Mouse (Mus musculus) frontal cortex, adult (tissue): ENCODE data around the gene Srsf1.

ENCODE experiments used
- ATAC-seq: cut with Nextera tagmentation; 2 replicates; pipeline ENCODE4 v1.9.2; 2017; ENCODE audit warnings: mild to moderate bottlenecking, moderate library complexity, mixed read lengths; ENCODE audit not compliant: low TSS enrichment

Gene Srsf1

DNA sequence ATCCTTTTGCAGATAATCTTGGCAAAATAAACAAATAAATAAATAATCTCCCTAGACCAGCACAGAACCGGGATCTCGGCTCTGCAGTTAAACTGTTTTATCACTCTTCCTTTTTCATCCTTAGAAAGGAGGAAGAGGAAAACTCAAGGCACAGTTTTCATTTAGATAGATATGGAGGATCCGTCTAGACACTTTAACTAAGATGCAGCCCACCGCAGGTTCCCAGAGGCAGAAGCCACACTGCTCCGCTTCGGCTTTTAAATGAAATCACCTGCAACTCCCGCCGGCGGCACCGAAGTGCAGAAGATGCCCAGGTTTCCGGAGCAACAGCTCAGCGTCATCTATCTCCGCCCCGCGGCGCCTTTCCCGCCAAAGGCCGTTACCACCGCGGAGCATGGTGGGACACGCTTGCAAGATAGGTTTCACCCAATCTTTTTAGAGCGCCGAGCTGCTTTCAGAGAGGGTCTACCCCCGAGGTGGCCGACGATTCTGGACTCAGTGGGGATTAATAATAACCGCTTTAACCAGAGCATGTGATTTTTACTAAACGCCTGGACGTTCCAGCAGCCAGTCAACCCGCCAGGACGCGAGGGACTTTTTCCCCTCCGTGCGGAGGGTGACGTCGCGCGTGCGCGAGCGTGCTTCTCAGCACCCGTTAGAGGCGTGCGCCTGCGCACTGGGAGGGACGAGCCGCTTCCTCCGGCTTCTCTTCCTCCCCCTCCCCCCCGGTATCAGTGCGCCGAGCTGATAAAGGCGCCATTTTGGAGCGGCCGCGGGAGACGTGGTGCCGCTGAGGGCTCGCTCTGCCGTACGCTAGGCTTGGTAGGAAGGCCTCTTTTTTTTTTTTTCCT is at the start of gene Srsf1:
Srsf1 (plus strand) TSS at position 430 of the 851 bp plus-strand sequence.
- ATAC-seq = peak; percentile 91

DNA sequence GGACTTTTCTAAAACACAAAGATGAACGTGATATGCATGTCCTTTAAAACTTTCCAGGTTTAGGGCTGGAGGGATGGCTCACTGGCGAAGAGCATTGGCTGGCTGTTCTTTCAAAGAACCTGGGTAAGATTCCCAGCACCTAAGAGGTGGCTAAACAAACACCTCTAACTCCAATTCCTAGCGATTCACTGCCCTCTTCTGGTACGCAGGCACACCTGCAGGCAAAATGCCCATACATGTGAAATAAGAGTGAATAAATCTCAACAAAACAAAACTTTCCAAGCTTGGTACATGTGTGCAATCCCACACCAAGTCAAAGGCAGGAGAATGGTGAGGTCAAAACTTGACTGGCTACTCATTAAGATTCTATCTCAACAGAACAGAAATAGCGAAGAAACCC is 47.4 kb upstream of the Srsf1 start:
- no peak for ATAC-seq

- ATAC-seq = no peak
Measured at GRCm38 (mm10) chr11:88002738-88003137, 44.4 kb upstream of the Srsf1 start.

GRCm38 (mm10) chr11:88004123-88004522 is 43.0 kb upstream of the Srsf1 start:
- no peak for ATAC-seq

DNA sequence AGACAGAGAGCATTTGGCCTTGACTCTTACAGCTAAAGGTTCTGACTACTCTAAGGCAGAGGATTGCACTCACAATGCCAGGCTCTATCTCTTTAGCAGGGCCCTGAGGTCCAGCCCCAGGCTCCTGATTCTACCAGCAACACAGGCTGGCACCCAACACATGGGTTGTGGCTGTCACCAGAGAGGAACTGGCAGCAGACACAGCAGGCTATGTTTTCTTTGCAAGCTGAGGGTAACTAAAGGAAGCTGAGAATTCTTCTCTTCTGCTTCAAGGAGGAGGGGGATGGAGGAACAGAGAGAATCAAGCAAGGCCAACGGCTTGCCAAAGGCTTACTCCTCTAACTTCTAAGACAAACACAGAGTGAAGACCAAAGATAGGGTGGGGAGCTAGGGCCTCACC is 38.5 kb upstream of the Srsf1 start:
- no peak for ATAC-seq

DNA sequence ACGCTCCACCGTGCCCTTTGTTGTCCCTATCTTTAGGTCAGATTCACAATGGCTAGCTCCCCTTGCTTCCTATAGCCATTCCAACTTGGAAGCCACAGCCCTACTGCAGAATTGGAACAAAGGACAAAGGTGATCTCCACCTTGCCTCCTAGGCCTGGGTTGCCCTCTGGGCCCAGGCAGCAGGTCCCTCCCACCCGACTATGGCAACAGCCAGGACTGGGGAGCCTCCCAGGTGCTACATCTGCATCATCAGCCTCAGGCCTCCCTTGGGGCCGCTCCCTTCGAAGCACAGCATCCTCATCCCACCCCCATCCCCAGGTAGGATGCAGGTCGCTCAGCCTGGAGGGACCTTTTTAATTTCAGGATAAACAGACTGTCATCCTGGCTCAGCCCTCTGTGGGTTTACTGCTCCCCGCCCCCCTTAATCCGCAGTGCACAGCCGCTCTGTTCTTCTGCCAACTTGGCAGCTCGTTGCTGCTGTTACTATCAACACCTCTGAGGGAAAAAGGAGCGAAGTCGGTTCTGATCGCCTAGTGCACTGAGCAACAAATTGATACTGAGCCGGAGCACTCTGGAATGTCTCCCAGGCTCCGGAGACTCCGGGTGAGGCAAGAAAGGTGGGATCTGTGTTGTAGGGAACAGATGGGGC is 37.5 kb upstream of the Srsf1 start:
- ATAC-seq = peak; percentile 83

DNA sequence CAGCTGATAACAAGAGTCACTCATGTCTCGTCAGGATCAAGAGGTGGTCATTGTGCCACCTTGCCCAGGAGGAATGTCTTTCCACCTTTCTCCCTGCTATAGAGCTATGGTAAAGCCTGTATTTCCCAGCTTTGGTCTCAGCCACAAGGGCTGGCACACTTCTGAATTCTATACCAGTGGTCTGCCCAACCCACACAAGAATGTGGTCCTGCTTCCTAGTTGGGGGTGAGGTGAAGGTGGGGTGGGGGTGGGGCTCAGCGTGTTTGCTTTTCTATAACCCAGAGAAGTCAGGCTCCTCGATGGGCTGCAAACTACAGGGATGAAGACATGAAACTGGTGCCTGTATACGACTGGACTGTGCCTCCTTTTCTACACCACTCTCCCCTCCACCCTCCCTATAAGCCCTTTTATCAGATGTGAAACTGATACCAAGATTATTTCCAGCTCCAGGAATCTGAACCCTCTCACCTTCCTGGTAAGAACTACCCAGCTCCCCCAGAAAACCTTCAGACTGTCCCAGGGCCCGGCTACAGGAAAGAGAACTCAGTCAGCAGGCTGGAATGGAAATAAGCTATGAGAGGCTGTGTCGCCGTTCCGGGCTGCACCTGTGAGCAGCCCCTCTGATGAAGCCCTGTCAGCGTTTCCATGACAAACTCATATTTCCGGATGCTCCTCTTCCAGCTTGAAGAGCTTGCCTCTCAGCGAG is 35.8 kb upstream of the Srsf1 start:
- ATAC-seq = no peak

GRCm38 (mm10) chr11:88011914-88012419 is 35.2 kb upstream of the Srsf1 start:
- ATAC-seq = no peak

DNA sequence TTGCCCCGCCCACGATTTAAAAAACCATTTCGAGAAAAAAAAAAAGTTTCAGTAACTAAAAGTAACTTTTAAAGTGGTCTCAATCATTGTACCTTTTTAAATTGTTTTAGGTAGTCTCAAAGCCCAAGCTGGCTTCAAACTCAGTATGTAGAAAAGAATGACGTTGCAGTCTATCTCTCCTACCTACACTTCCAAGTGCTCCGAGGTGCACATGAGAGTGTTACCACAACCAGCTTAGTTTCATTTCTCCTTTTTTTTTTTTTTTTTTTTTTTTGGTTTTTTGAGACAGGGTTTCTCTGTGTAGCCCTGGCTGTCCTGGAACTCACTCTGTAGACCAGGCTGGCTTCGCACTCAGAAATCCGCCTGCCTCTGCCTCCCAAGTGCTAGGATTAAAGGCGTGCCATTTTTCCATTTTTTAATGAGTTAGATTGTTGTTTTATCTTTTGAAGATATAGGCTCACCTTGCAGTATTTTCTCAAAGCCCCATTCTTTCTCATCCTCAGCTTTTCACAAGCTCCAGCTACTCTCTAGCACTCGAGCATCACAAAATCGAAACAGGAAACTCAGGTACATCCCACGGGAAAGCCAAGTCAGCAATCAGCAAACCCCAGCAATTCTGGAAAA is 34.4 kb upstream of the Srsf1 start:
- ATAC-seq = no peak

- ATAC-seq = no peak
Measured at GRCm38 (mm10) chr11:88013632-88014031, 33.5 kb upstream of the Srsf1 start.

GRCm38 (mm10) chr11:88015161-88015560 is 32.0 kb upstream of the Srsf1 start:
- peak; percentile 79 for ATAC-seq

DNA sequence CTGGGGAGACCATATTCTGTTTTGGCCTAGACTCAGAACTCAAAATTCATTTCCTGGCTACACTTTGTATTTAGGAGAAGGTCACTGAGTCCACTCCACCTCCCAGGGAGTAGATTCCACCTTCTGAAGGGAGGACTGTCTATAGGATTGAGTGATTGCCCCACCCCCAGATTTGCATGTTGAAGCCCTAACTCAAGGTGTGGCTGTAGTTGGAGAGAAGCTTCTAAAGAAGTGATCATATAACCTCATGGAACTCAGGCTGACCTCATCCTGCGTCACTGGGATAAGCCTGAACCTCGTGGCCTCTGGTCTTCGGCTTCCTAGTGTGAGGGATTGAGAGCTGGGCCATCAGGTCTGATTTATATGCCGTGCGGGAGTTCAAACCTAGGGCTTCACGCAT is 31.4 kb upstream of the Srsf1 start:
- no peak for ATAC-seq

- ATAC-seq = no peak
Measured at GRCm38 (mm10) chr11:88023933-88024332, 23.2 kb upstream of the Srsf1 start.

- no peak for ATAC-seq
Measured at GRCm38 (mm10) chr11:88027391-88028035, 19.7 kb upstream of the Srsf1 start.

DNA sequence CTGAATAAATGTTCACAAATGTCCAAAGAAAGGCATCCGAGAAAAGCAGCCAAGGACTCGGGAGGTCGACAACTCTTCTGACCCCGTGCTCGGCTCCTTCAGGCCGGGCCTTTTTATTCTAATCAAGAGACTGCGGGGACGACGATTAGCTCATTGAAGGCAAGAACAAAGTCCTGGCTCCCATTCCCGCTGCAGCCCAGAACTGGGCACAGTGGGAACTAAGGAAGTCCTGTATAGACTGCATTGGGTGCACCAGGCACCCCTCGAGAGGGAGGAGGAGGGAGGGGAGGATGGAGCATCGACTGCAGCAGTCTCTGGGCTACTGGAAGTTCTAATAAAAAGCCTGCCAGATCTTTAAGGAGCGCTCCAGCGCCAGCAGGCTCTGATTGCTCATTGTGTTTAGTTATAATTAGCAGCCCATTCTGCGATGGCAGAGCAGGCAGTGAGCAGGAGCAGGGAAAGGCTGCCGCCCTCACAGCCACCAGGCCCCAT is 18.9 kb upstream of the Srsf1 start:
- peak; percentile 96 for ATAC-seq

DNA sequence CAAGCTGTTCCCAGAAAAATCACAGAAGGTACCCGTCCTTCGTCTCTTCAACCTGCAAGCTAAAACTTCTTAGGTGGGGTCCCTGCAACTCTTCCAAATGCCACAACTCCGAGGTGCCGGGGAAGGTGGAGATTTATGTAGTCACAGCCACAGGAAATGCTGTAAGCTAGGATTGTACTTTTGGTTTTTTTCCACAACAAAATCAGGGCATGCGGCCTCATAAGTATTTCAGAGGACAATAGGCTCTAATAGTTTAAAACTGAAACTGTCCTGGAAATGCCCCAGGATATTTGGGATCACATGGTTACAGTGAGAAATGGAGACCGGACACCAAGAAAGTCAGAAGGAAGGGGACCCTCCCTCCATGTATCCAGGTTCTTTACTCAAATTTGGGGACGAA is 17.0 kb upstream of the Srsf1 start:
- ATAC-seq = no peak

- no peak for ATAC-seq
Measured at GRCm38 (mm10) chr11:88030836-88031235, 16.3 kb upstream of the Srsf1 start.

GRCm38 (mm10) chr11:88031753-88032152 is 15.4 kb upstream of the Srsf1 start:
- ATAC-seq = no peak

GRCm38 (mm10) chr11:88035970-88036369 is 11.2 kb upstream of the Srsf1 start:
- no peak for ATAC-seq

GRCm38 (mm10) chr11:88036761-88037251 is 10.4 kb upstream of the Srsf1 start:
- peak; percentile 55; the same call in 1 of the 2 replicates for ATAC-seq

DNA sequence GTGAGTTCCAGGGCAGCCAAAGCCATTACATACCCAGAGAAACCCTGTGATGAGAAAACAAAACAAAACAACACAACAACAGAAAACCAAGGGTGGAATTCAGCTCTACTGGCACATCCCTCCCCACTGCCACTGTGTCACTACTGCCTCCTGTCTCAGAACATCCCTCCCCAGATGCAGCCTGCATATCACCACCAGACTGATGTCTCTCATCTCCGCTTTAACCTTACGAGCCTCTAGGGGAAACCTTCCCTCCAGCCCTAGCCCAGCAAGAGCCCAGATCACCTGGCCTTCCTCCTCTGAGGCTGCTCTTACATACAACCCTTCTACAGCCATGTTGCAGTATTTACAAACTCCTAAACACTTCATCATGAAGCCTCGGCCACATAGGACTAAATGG is 9.8 kb upstream of the Srsf1 start:
- no peak for ATAC-seq
